Mouse (Mus musculus) lung, postnatal 36 days (tissue): ENCODE measurements around the gene Mmp23.
"Not testable (repeated sequence)": the region's sequence is repeated elsewhere in the genome, so short reads cannot be mapped to it uniquely, and the experiment has no call there.

Experiments used
- DNase-seq: peaks from one replicate; pipeline ENCODE4 v3.0.0; 2022; ENCODE audit warnings: mixed read lengths

The Mmp23 gene

DNA sequence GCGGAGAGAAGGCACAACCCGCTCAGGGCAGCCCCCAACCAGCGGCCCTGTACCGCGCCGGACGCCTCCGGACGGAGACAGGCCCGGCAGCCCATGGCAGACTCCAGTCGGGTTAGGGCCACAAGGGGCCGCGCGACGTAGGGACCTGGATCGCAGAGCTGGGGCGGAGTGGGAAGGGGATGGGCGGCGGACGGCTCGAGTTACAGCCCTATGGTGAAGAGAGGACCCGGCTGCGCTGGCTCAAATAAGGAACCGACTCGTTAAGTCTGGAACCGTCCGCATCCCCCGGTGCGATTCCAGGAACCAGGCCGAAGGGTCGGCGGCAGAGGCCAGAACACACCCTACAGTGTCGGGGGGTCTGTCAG is at the start of gene Mmp23:
Gene Mmp23 (minus strand): TSS at position 299 of the 365 bp plus-strand sequence.
- peak; percentile 39 for DNase-seq

DNA sequence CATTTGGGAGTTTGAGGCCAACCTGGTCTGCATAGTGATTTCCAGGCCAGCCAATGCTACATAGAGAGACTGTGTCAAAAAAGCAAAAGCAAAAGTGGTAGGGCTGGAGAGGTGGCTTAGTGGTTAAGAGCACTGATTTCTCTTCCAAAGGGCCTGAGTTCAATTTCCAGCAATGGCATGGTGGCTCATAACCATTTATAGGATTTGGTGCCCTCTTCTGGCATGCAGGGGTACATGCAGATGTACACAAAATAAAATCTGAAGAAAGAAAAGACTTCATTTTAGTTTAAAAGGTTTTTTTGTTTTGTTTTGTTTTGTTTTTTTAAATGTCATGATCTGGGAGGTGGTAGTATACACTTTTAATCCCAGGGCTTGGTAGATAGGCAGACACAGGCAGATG is 47.2 kb upstream of the Mmp23 start:
- DNase-seq, result peak; percentile 18

DNA sequence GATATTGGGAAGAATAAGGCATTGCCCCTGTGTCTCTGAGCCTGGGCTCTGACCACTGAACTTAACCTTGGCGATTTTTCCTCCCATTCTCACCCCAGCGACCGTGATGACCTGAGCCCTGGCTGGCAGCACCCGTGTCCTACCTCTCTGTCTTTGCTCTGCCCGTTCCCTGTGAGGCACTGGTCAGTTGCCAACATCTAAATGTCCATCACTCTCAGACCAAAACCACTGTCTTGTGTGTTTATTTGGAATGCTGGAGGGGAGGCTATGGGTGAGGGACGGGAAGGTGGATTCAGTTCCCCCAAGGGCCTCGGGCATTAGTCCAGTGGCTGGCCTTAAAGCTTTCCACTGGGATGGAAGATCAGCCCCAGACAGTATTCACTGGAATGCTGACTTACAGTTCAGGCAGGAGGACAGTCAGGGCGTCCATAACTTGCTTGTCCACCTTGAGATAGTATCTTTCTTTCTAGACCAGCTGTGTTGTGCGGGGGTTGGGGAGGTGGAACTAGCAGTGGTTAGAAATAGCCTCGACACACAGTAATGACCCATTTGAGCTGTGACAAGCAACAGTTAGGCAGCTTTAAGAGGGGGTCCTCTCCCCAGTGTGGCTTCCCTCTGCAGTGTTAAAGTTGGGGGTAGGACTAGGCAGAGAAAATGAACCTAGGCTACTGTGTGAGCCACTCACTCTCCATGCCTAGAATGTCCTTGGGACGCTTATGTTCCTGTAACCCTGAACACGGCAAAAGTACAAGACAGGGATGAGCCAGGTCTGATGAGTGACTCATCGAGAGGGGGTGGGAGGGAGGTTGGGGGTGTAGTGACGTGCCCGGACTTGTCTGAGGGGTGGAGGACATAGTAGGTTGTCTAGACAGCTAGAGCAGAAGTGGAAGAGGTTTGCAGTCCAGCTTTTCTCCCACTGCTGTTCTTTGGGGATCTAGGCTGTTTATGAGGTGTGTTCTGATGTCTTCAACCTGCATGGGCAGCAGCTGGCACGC is 43.4 kb upstream of the Mmp23 start:
- DNase-seq, result no peak

DNA sequence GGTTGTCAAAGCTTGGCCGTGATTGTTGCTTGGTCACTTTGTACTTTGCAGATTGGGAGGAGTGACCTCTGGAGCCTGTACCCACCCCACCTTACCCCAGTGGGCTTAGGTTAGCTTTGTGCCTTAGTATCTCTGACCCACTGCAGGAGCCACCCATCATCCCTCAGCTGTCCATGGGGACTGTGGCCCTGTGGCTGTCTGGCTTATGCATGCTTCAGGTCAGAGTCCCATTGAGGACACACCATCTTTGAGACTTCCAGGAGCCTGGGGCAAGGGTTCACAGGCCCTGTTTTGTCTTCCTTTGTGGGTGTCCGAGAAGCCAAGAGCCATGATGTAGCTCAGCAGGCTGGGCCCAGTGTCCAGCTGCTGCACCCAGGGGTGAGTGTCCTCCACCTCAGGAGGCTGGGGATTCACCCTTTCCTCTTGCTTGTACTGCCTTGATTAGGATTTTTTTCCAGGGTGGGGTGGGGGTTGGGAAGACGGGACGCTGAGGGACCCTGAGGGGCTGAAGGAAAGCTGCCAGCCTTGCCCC is 42.4 kb upstream of the Mmp23 start:
- DNase-seq, result no peak

DNA sequence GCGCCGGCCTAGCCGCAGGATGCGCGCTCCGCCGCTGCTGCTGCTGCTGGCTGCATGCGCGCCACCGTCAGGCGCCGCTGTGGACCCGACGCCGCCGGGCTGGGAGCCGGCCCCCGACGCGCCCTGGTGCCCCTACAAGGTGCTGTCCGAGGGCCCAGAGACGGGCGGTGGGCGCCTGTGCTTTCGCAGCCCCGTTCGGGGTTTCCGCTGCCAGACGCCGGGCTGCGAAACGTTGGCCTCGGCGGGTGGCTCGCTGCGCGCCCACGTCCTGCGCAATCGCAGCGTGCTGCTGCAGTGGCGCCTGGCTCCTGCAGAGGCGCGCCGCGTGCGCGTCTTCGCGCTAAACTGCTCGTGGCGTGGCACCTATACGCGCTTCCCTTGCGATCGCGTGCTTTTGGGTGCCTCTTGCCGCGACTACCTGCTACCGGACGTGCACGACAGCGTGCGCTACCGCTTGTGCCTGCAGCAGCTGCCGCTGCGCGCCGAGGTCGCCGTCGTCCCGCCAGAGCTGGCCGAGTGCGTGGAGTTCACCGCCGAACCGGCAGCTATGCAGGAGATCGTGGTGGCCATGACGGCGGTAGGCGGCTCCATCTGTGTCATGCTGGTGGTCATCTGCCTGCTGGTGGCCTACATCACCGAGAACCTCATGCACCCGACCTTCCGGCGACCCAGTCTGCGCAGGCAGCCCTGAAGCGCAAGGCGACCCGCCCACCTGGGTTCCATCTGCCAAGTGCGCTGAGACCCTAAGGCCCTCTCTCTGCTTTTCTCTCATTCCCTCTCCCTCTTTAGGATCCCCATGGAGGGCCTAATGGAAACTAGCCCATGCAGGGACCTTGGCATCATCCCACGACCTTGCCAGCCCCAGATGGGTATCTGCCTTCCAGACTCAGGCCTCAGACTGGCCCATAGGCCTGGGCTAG is 41.6 kb upstream of the Mmp23 start:
- peak; percentile 40 for DNase-seq

DNA sequence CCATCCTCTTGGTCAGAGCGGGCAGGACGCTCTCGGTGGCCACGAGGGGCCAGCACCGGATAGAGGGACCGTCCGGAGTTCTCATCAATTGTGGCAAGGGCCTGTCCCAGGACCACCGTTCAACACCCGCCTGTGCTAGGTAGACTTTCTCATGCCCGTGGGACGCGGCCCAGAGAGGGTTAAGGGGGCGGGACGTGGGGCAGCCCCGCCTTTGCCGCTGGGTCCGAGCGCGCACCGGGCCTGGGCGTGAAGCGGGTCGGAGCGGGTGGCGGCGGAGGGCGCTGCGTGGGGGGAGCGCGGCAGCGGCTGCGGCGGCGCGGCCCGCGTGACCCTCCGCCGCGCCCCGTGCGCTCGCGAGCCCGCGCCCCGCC is 40.9 kb upstream of the Mmp23 start, which contains the start of gene Fndc10:
Gene Fndc10 (plus strand): TSS at position 232 of the 371 bp plus-strand sequence.
- peak; percentile 55 for DNase-seq

DNA sequence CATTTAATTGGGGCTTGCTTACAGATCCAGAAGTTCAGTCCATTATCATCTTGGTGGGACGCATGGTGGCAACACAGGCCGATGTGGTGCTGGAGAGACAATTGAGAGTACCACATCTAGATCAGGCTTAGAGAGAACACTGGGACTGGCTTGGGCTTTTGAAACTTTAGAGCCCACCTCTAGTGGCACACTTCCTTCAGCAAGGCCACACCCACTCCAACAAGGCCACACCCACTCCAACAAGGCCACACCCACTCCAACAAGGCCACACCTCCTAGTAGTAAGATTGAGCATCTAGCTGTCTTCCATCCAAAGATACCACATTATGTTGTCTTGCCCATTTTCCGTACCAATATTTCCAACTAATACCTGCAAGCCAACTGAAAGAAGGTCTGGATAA is 39.2 kb upstream of the Mmp23 start:
- DNase-seq, result no peak

DNA sequence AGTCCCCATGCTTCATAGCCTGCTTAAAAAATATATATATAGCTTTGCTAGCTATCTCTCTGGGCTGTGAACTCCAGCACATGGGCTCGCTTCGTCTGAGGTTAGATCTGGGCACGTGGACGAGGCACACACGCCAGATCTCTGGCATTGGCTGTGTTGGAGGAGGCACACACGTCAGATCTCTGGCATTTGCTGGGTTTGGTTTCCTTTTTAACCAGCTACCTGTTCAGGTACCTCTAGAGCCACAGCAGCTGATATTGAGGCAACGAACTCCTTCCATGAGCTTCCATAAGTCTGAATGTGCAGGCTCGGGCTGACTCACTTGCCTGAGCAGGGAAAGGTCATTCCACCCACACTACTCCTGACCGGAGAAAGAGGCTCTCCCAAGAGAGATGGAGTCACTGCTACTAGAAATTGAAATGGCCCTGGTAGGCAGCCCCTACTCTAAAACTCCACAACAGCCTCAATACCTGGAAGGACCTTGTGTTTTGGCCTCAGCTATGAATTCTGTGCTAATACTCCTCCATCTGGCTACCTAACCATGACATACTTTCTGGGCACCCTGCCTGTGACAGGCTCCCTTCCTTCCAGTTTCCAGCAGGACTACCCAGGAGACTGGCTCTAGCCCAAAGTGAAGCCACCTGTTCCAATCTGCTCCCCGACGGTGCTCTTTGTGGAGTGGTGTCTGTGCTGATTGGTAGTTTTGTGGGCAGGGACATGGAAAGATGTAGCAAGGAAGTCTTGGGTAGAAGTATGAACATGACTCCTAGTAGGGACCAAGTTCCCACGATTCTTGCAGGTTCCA is 37.6 kb upstream of the Mmp23 start:
- no peak for DNase-seq

DNA sequence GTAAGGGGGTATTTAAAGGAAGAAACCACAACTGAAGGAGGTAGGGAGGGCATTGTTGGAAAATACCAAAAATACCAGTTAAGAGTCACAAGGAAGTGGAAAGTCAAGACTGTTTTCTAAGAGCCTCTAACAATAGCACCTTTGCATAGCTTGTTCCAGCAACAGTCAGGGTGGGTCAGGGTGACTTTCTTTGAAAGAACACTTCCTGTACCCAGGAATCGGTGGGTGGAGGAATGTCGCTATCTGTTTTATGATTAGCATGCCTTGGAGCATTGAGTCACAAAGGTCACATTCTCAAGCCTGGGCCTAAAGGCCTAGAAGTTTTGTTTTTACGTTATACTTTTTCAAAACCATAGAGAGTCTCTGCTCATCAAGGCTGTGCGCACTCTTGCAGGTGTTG is 34.6 kb upstream of the Mmp23 start:
- DNase-seq, result not testable (repeated sequence)

DNA sequence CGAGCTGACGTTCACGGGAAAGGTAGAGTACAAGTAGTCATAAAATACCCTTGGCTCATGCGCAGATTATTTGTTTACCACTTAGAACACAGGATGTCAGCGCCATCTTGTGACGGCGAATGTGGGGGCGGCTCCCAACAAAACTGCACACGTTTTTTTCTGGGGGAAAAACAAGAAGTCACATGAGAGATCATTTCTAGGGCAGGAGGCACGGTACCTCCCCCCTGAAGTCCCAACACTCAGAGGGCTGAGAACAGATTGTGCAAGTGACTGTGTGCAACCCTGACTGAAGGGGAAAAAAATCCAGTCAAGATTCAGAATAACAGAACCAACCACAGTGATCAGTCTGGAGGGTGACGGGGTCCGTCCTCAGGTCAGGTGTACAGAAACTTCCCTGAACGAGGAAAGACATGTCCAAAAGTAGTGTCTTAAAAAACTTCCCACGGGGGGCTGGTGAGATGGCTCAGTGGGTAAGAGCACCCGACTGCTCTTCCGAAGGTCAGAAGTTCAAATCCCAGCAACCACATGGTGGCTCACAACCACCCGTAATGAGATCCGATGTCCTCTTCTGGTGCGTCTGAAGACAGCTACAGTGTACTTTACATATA is 30.6 kb upstream of the Mmp23 start:
- peak; percentile 28 for DNase-seq

DNA sequence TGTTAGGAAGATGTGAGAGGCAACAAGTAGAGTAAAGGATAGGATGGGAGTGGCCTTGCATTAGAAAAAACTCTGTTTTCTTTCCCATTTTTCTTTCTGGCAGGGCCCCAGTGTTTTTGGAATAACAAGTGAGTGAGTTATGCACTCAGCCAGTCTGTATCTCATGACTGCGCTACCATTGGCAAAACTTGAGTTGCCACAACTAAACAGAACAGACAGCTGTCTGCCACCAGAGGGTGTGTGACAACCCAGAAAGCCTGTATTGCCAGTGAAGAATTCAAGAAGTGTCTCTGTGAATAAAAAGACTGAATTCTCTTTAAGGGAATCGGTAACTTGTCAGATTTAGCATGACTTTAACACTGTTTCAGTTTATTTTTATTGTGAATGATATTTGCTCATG is 22.8 kb upstream of the Mmp23 start:
- DNase-seq, result peak; percentile 70

DNA sequence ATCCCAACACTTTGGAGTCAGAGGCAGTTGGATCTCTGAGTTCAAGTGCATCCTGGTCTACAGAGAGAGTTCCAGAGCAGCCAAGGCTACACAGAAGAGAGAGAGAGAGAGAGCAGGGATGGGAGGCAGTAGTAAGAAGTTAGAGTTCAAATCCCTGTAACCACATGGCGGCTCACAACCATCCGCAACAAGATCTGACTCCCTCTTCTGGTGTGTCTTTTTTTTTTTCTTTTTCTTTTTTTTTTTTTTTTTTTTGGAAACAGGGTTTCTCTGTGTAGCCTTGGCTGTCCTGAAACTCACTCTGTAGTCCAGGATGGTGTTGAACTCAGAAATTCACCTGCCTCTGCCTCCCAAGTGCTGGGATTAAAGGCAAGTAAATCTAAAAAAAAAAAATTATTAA is 18.9 kb upstream of the Mmp23 start:
- no peak for DNase-seq

DNA sequence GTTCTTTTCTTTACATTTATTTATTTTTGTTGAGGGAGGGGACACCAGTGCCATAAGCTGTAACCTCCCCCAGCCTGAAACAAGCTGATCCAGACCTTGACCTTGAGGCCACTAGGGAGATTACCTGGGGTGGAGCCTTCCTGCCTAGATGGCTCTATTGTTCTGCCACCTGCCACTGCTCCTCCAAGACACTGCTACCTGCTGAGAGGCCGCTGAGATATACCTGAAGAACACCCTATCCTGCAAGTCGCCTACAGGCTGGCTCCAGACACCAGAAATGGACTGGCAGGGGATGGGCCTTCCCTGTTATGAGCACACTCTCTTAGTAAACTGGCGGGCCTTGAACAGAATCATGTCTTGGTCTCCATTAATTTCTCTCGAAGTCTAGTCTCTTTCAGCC is 17.1 kb upstream of the Mmp23 start:
- not testable (repeated sequence) for DNase-seq

DNA sequence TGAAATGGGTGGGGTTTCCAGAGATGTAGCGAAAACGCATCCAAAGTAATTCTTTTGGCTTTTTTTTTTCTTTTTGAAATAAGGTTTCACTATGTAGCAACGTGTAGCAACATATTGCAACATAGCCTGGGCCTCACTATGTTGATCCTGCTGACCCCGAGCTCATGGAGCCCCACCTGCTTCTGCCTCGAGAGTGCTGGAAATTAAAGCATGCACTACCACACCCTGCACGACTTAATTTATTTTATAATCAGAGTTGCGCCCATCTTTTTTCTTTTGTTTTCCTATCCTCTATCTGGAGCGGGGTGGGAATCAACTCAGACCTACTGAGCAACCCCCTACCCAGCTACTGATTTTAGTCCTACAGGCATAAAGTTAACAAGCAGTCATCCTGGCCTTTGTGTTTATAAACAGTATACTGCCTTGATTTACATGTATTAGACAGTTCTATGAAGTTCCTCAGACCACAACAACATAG is 16.5 kb upstream of the Mmp23 start:
- DNase-seq, result no peak

DNA sequence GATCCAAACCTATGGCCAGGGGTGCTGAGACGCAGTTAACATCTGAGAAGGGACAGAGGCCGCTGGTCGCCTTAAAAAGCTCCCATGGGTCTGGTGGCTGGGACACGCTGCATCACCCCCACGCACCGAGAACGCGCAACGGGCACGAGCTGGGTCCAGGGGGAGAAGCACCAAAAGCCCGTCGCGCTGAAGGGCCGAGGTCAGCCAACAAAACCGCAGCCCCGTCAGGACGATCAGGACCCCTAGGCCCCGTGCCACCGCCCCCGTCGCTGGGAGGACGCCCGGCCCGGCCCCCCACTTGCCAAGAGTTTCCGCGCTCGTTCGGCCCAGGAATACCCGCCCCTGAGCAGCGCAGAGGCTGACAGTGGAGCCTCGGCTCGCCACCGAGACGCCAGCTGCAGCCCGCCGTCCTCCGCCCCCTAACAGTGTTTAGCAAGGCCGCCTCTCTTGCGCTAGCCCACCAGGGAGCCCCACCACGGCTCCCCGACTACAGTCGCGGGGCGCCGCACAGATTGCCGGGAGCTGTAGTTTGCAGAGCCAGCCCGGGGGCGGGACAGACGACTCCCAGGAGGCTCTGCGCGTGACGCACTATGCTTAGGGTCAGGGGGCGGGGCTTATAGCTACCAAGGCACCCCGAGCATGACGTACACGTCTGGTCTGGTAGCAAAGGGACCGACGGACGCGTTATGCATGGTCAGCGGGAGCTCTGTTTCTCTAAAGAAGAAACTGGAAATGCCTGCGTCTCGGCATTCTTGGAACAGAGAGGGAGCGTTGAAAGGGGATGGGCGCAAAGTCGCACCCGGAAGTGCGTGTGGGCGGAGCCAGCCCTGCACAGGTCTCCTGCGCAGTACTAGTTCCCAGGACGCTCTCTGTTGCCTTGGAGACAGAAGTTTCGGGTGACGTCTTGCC is 15.8 kb upstream of the Mmp23 start, which contains the start of gene Mib2:
Gene Mib2 (minus strand): TSS at position 510 of the 909 bp plus-strand sequence.
- DNase-seq, result peak; percentile 99

DNA sequence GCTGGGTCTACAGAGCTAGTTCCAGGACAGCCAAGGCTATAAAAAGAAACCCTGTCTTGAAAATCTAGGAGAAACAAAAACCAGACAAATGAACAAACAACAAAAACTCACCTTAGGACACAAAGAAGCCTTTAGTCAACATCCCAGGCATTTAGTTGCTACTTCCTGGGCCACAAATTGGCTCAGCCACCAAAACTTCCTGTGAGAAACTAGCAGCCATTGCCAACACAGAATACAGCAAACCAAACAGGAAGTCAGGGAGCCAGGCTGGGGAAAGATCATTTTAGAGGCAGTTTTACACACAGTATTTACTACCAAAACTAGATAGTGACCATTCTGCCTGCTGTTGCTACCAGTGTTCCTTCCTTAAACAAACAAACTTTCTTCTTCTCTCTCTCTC is 13.7 kb upstream of the Mmp23 start:
- DNase-seq, result no peak

DNA sequence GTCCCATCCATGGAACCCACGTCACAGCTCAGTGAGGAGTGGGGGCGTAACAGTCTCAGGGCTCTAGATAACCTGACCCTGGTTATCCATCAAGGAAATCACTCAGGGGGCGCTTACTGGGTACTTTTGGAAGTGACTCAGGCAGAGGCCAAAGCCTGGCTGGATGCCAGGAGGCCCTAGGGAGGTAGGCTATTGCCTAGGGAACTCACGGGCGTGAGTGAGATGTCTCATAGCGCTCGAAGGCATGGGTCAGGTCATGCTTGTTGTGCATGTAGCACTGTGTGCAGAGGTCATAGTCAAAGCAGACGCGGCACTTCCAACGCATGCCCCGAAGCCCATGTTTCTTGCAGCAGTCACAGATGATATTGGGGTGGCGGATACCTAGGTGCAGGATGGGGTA is 7.5 kb upstream of the Mmp23 start:
- no peak for DNase-seq

DNA sequence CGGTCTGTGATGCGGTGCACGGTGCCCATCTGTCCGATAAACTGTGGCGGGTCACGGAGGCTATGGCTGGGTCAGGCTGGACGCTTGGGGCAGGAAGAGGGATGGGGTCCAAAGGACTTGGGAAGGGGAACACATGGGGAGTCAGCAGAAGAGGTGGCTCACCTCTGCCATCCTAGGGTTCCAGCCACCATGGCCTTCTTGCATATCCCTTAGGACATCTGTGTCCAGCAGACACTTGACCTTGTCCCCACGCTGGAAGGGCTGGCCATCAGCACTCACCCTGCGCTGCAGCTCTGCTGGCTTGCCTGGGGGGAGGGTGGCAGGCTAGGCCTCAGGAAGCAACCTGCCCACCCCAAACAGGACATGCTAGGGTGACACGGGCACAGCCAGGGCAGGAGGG is 5.8 kb upstream of the Mmp23 start:
- DNase-seq, result no peak

DNA sequence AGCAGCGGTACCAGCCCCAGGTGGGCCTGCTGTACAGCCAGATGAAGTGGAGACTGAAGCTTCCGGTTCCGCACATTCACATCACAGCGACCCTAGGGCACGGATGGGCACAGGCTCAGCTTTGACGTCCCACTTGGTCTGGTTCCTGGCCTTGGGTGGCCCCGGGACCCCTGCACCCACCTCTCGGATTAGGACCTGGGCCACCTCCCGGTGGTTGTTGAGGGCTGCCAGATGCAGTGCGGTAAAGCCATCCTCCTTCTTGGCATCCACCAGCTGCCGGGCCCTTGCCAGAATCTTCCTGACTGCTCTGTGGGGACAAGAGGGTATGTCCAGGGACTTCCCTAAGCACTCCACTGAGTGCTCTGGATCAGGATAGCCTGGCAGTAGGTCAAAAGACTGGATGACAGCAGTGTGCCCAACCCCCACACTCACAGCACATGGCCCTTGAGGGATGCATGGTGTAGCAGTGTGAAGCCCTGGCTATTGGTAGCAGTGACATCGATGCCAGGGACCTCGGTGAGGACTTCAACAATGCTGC is 3.1 kb upstream of the Mmp23 start:
- no peak for DNase-seq
